In genomic region chrX:100740785-100741184, GRCm38 (mm10) we compare ENCODE assay signal across 13 mouse cellular contexts. TPM values are rescaled to one million over a fixed set of nuclear protein-coding genes. Genes with fewer than 3 reads are reported as not detected.
DNase-seq lines count a peak whose midpoint lies in the region; ATAC-seq and TF ChIP-seq lines count a peak whose summit lies in the region.
"Had no signal": no experiment of that assay in that cellular context is flagged by ENCODE, and none has a peak within 500 bp of the region (broad histone marks: within the 10 kb centered on the region; RNA-seq: fewer than 3 reads in every experiment).

No protein-coding gene starts in this region.

- H3K4me2 ChIP-seq in heart, postnatal 0 days (ENCODE audit: low read depth, low read length), result peak overlapping the region; percentile 51
- H3K4me2 ChIP-seq: hindbrain, embryonic 14.5 days had no signal

- TF ChIP-seq CTCF in heart, postnatal 0 days (IDR thresholded peaks at IDR 0.05; ENCODE audit: low read depth), result no peak
- no peak for TF ChIP-seq CTCF in olfactory bulb, adult 2 months (IDR thresholded peaks at IDR 0.05; ENCODE audit: insufficient read depth, low read depth, low read length)

- H3K27ac ChIP-seq in heart, postnatal 0 days (ENCODE audit: low read depth), result peak overlapping the region; percentile 82
- peak overlapping the region; percentile 92 for H3K27ac ChIP-seq in olfactory bulb, adult 2 months (ENCODE audit: insufficient read depth, low read depth, low read length)
- H3K27ac ChIP-seq: hindbrain, embryonic 14.5 days; kidney, postnatal 0 days had no signal

- no peak overlapping the region for H3K9ac ChIP-seq in heart, postnatal 0 days (replicated peaks; ENCODE audit: low read depth, low read length)
- H3K9ac ChIP-seq: hindbrain, embryonic 14.5 days had no signal

- 28% methylated on average over 6 of the region's 6 CpGs for WGBS in heart, postnatal 0 days
- WGBS in olfactory bulb, adult 2 months, result 26% methylated on average over 6 of the region's 6 CpGs

- H3K9me3 ChIP-seq in heart, postnatal 0 days (replicated peaks; ENCODE audit: control insufficient read depth, low read length), result 0 out of 2 replicates have a peak, but pooled peaks cover 3% of the 10 kb centered on the region

- peak overlapping the region; percentile 21 for H3K4me3 ChIP-seq in heart, postnatal 0 days (ENCODE audit: low read depth, low read length)
- H3K4me3 ChIP-seq in olfactory bulb, adult 2 months (ENCODE audit: insufficient read depth, low read depth, low read length), result 0 out of 2 replicates have a peak overlapping the region, but pooled peaks have one; percentile 2

- TF ChIP-seq POLR2A in olfactory bulb, adult 2 months (IDR thresholded peaks at IDR 0.05; ENCODE audit: insufficient read depth, low read depth, low read length), result no peak

- TF ChIP-seq EP300 in heart, postnatal 0 days (IDR thresholded peaks at IDR 0.05; ENCODE audit: low read depth), result no peak

- no peaks in the 10 kb centered on the region for H3K4me1 ChIP-seq in heart, postnatal 0 days (ENCODE audit: control insufficient read depth, insufficient read depth)
- H3K4me1 ChIP-seq in olfactory bulb, adult 2 months (ENCODE audit: control insufficient read depth, insufficient read depth, low read length), result peaks cover 10% of the 10 kb centered on the region

- peak; percentile 68 for ATAC-seq in heart, postnatal 0 days (ENCODE audit: insufficient read depth, low read depth)
- ATAC-seq: lung, postnatal 0 days had no signal

- DNase-seq in left cerebral cortex, postnatal 25 days (ENCODE audit: low spot score in 2 of 2), result peak; percentile 2 to 29
- no peak for DNase-seq in left cerebral cortex, adult 11 months (ENCODE audit: low spot score)
- peak; percentile 45 for DNase-seq in fibroblast of lung, adult 2 months (ENCODE audit: low read depth)
- DNase-seq in heart, postnatal 0 days (ENCODE audit: low spot score), result peak; percentile 35
- no peak for DNase-seq in cerebellum, postnatal 36 days
- no peak for DNase-seq in kidney, adult 9 months
- DNase-seq: cerebellum, adult 9-10 months; right cerebral cortex, postnatal 14 days; thymus, adult 2 months had no signal

- intact Hi-C loops in left cerebral cortex, postnatal 25 days (cut with DNase I), result loop anchor here (10.0 kb wide), 2 partner anchors 204 to 384 kb away; no protein-coding TSS in a partner anchor

- no peaks in the 10 kb centered on the region for H3K36me3 ChIP-seq in heart, postnatal 0 days (replicated peaks; ENCODE audit: control insufficient read depth, insufficient read depth, low read length)

- no peaks in the 10 kb centered on the region for H3K27me3 ChIP-seq in heart, postnatal 0 days (ENCODE audit: control insufficient read depth, insufficient read depth, low read length)

RNA-seq across cellular contexts. Expression of gene Gdpd2, which starts 11.1 kb away (rescaled TPM):
- total RNA-seq in left cerebral cortex, postnatal 25 days (2021), result 10 to 100 TPM in 1 of 2 experiments, 1 to 10 TPM in 1; 8.5 to 11.6 TPM
- total RNA-seq in heart, postnatal 0 days (2014; rRNA removed; ENCODE audit: low replicate concordance), result 1.7 and 2.8 TPM in 2 replicates
- polyA plus RNA-seq in heart, postnatal 0 days (2015; fragmentation: Nextera tagmentation; extraction: Ambion mirVana), result 0.54 and 0.55 TPM in 2 replicates
- not detected in 2 replicates for polyA plus RNA-seq in olfactory bulb, adult 2 months (2012; ENCODE audit: insufficient read depth, insufficient read length, low replicate concordance, missing spikeins)

RNA-seq across cellular contexts. Expression of gene Dlg3, which starts 26.7 kb away (rescaled TPM):
- 100 to 1,000 TPM; 151 to 153 TPM for total RNA-seq in left cerebral cortex, postnatal 25 days (2021)
- 13.2 and 14.6 TPM in 2 replicates for total RNA-seq in heart, postnatal 0 days (2014; rRNA removed; ENCODE audit: low replicate concordance)
- 0.51 and 0.52 TPM in 2 replicates for polyA plus RNA-seq in heart, postnatal 0 days (2015; fragmentation: Nextera tagmentation; extraction: Ambion mirVana)
- polyA plus RNA-seq in olfactory bulb, adult 2 months (2012; ENCODE audit: insufficient read depth, insufficient read length, low replicate concordance, missing spikeins), result 98.9 TPM in 1 of 2 replicates, not detected in the other

Comparison
In these comparisons a context has a peak if more than half of its experiments do, and no peak if none do; other contexts are left out.
1. DNase-seq: peak in left cerebral cortex, postnatal 25 days (2 of 2), fibroblast of lung, adult 2 months (single experiment) and heart, postnatal 0 days (single experiment); none in left cerebral cortex, adult 11 months (single experiment), cerebellum, postnatal 36 days (0 of 2) and kidney, adult 9 months (single experiment).